In the genomic region with DNA sequence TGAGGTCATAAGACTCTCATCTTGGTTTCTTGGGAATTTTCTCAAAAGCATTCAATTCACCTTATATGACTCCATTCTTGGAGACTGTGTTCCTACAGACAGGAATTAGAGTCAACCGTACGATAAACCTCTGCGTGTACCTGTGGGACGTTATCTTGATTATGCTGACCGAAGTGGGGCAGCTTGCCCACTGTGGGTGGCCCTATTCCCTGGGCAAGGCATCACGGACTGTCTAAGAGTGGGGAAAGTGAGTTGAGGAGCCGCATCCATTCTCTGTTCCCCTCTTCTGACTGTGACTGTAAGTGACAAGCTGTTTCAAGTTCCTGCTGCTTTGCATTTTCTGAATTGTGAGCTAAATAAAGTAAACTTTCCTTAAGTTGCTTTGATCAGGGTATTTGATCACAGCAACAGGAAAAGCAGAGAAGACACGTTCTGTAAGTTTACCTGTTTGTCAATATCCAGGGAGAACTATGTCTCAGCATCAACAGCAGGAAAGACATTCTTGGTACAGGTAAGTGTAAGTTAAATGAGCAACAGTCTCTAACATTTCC, we compare ENCODE assay signal across 8 mouse cellular contexts. TPM values are rescaled to one million over a fixed set of nuclear protein-coding genes. Genes with fewer than 3 reads are reported as not detected.
A peak's percentile ranks its signal among the peaks of the same experiment; 100 is the strongest.
DNase-seq lines count a peak whose midpoint lies in the region; ATAC-seq and TF ChIP-seq lines count a peak whose summit lies in the region.

A gene (plus strand): TSS at position 501 of the 551 bp plus-strand sequence.

- H3K4me1 ChIP-seq in erythroblast, embryonic 14.5 days (ENCODE audit: control insufficient read depth) = peaks cover 11% of the 10 kb centered on the region
- H3K4me1 ChIP-seq in intestine, postnatal 0 days (replicated peaks; ENCODE audit: control insufficient read depth, insufficient read depth, low read length) = no peaks in the 10 kb centered on the region
- H3K4me1 ChIP-seq in midbrain, embryonic 16.5 days (ENCODE audit: control insufficient read depth, insufficient read depth, low read length) = peaks cover 3% of the 10 kb centered on the region; the same call in 1 of the 2 replicates

- H3K27ac ChIP-seq in intestine, postnatal 0 days (ENCODE audit: low read depth, low read length) = peak within 1 kb of the TSS; percentile 57
- peak within 1 kb of the TSS; percentile 42; the same call in 1 of the 2 replicates for H3K27ac ChIP-seq in midbrain, embryonic 16.5 days (ENCODE audit: low read length)

- 93% methylated on average over 8 of the region's 8 CpGs for WGBS in intestine, postnatal 0 days
- 95% methylated on average over 8 of the region's 8 CpGs for WGBS in midbrain, embryonic 16.5 days

- intact Hi-C loops in gastrocnemius, postnatal 36 days (cut with DNase I) = loop anchor here (5.0 kb wide), 1 partner anchor 65 kb away; no protein-coding TSS in a partner anchor

- TF ChIP-seq CTCF in intestine, postnatal 0 days (IDR thresholded peaks at IDR 0.05; ENCODE audit: low read depth) = no peak

- no peak for DNase-seq in adrenal gland, adult 2 months
- no peak for DNase-seq in gastrocnemius, postnatal 36 days
- no peak for DNase-seq in urinary bladder, postnatal 10 days (ENCODE audit: low spot score)
- DNase-seq in cerebellum, adult 11 months = no peak

- peak within 1 kb of the TSS; percentile 68 for H3K9ac ChIP-seq in intestine, postnatal 0 days (ENCODE audit: low read depth, low read length)
- H3K9ac ChIP-seq in midbrain, embryonic 16.5 days (ENCODE audit: low read depth, low read length) = peak within 1 kb of the TSS; percentile 66

- peak within 1 kb of the TSS; percentile 57 for H3K4me3 ChIP-seq in erythroblast, embryonic 14.5 days (replicated peaks)
- H3K4me3 ChIP-seq in intestine, postnatal 0 days (ENCODE audit: low read depth, low read length) = peak within 1 kb of the TSS; percentile 66
- peak within 1 kb of the TSS; percentile 68 for H3K4me3 ChIP-seq in midbrain, embryonic 16.5 days (ENCODE audit: low read depth, low read length)

- no peaks in the 10 kb centered on the region for H3K36me3 ChIP-seq in erythroblast, embryonic 14.5 days (ENCODE audit: control insufficient read depth)
- H3K36me3 ChIP-seq in intestine, postnatal 0 days (ENCODE audit: control insufficient read depth, insufficient read depth) = no peaks in the 10 kb centered on the region
- H3K36me3 ChIP-seq in midbrain, embryonic 16.5 days (ENCODE audit: control insufficient read depth, insufficient read depth, low read length) = no peaks in the 10 kb centered on the region

- no peak for ATAC-seq in erythroblast, adult 5-6 weeks (replicated peaks; ENCODE audit: low FRiP score, poor library complexity, severe bottlenecking)
- ATAC-seq in intestine, postnatal 0 days = no peak
- ATAC-seq in midbrain, embryonic 16.5 days = no peak

- H3K27me3 ChIP-seq in erythroblast, embryonic 14.5 days (ENCODE audit: control insufficient read depth) = peaks cover 38% of the 10 kb centered on the region
- no peaks in the 10 kb centered on the region for H3K27me3 ChIP-seq in intestine, postnatal 0 days (replicated peaks; ENCODE audit: control insufficient read depth, insufficient read depth, low read length)
- peaks cover 12% of the 10 kb centered on the region for H3K27me3 ChIP-seq in midbrain, embryonic 16.5 days (ENCODE audit: control insufficient read depth, insufficient read depth, low read depth, low read length)

- H3K9me3 ChIP-seq in erythroblast, embryonic 14.5 days (ENCODE audit: control insufficient read depth, low read length) = peaks cover 6% of the 10 kb centered on the region; the same call in 1 of the 2 replicates
- no peaks in the 10 kb centered on the region for H3K9me3 ChIP-seq in intestine, postnatal 0 days (ENCODE audit: control insufficient read depth)
- no peaks in the 10 kb centered on the region; the same call in 1 of the 2 replicates for H3K9me3 ChIP-seq in midbrain, embryonic 16.5 days (replicated peaks; ENCODE audit: control insufficient read depth, low read length, poor library complexity, severe bottlenecking)

- H3K4me2 ChIP-seq in intestine, postnatal 0 days (replicated peaks; ENCODE audit: low read depth) = peak within 1 kb of the TSS; percentile 97
- peak within 1 kb of the TSS; percentile 81 for H3K4me2 ChIP-seq in midbrain, embryonic 16.5 days (ENCODE audit: low read length)

RNA-seq across cellular contexts. Expression of the gene that starts here (rescaled TPM):
- 0.01 TPM in 1 of 2 replicates, not detected in the other for polyA plus RNA-seq in erythroblast, embryonic 14.5 days (2012)
- total RNA-seq in erythroblast, adult 5-6 weeks (2015; ENCODE audit: low replicate concordance) = 0.19 TPM in 1 of 2 replicates, not detected in the other
- 0.51 TPM in 1 of 2 replicates, not detected in the other for total RNA-seq in erythroblast, adult 5-6 weeks (2017; ENCODE audit: low replicate concordance)
- 10 to 100 TPM; 50.2 to 60.6 TPM for total RNA-seq in adrenal gland, adult 2 months (2021)
- 9.1 and 9.9 TPM in 2 replicates for polyA plus RNA-seq in adrenal gland, adult 2 months (2012; rRNA removed)
- total RNA-seq in gastrocnemius, postnatal 36 days (2021) = 10 to 100 TPM; 13.8 to 15.0 TPM
- polyA plus RNA-seq in intestine, postnatal 0 days (2015; fragmentation: Nextera tagmentation; extraction: Ambion mirVana) = 10.3 and 14.2 TPM in 2 replicates
- polyA plus RNA-seq in midbrain, embryonic 16.5 days (2015; fragmentation: Nextera tagmentation; extraction: Ambion mirVana) = 16.4 and 16.7 TPM in 2 replicates

Comparison
In these comparisons a context has a peak if more than half of its experiments do, and no peak if none do; other contexts are left out.
1. RNA of the gene that starts here (total RNA-seq): 50.2 to 60.6 TPM in adrenal gland, adult 2 months and 13.8 to 15.0 TPM in gastrocnemius, postnatal 36 days; 0.19 to 0.51 TPM in erythroblast, adult 5-6 weeks; every median in the first group is over 4 times any median in the second.
2. RNA of the gene that starts here (polyA plus RNA-seq): 16.4 to 16.7 TPM in midbrain, embryonic 16.5 days, 10.3 to 14.2 TPM in intestine, postnatal 0 days and 9.1 to 9.9 TPM in adrenal gland, adult 2 months; 0.01 TPM in erythroblast, embryonic 14.5 days; every median in the first group is over 10 times any median in the second.
3. Peak in every context shown above with its lines, with median percentiles within 50 percentile points of each other: H3K4me3 ChIP-seq.